Mouse (Mus musculus) heart, adult 2 months (tissue): ENCODE measurements at regions not wholly inside any gene's neighbourhood (a gene's known extent, or its start where the extent isn't known, plus 50 kb on each side); places are given as distances from the start of the nearest gene placed in this dataset.

ENCODE experiments used
- DNase-seq, 2 experiments: peaks; one replicate each; pipeline ENCODE4 v3.0.0; 2021
- H3K27ac ChIP-seq: fragments of 200-600 bp; 2 replicates; pipeline ENCODE4 v1.8.1; 2022
- H3K27me3 ChIP-seq: fragments of 200-500 bp; 2 replicates; pipeline ENCODE4 v1.6.1; 2012; ENCODE audit warnings: mild to moderate bottlenecking, low read length, inconsistent platforms, mixed read lengths; ENCODE audit not compliant: control insufficient read depth, insufficient read depth
- H3K36me3 ChIP-seq: fragments of 200-500 bp; 2 replicates; pipeline ENCODE4 v1.6.1; 2012; ENCODE audit warnings: low read length, inconsistent platforms; ENCODE audit not compliant: control insufficient read depth, insufficient read depth
- H3K4me1 ChIP-seq: fragments of 200-500 bp; 2 replicates; pipeline ENCODE4 v1.6.1; 2011; ENCODE audit warnings: low read length; ENCODE audit not compliant: control insufficient read depth, insufficient read depth
- H3K4me3 ChIP-seq: fragments of 200-600 bp; 2 replicates; pipeline ENCODE4 v1.8.1; 2022
- H3K79me2 ChIP-seq: fragments of 200-500 bp; replicated peaks from 2 replicates; pipeline ENCODE4 v1.6.1; 2012; ENCODE audit warnings: mild to moderate bottlenecking, inconsistent platforms, low read length, moderate library complexity, mixed read lengths; ENCODE audit not compliant: control insufficient read depth, insufficient read depth
- H3K9ac ChIP-seq: fragments of 200-500 bp; 2 replicates; pipeline ENCODE4 v1.6.1; 2012; ENCODE audit warnings: low read depth, mild to moderate bottlenecking, control low read depth, inconsistent platforms, low read length, mixed read lengths
- CTCF ChIP-seq: fragments of 200-600 bp; IDR thresholded peaks from 2 replicates; pipeline ENCODE4 v1.8.1; 2022; ENCODE audit warnings: antibody characterized with exemption, mild to moderate bottlenecking, moderate library complexity
- EP300 ChIP-seq: fragments of 200-500 bp; IDR thresholded peaks from 2 replicates; pipeline ENCODE4 v1.6.1; 2011; ENCODE audit warnings: low read depth, low read length, control low read depth; ENCODE audit not compliant: insufficient read depth
- POLR2A ChIP-seq: fragments of 200-500 bp; IDR thresholded peaks from 2 replicates; pipeline ENCODE4 v1.6.1; 2011; ENCODE audit warnings: mild to moderate bottlenecking, low read depth, low read length, control low read depth; ENCODE audit not compliant: insufficient read depth
- WGBS: fragments of 180-500 bp; shearing (Covaris S2); methylation state at CpG from one replicate; pipeline ENCODE4 v1.1.7; 2018; 5-methylcytosine and 5-hydroxymethylcytosine counted together
- intact Hi-C: fragments of 180-260 bp; cut with DNase I; formaldehyde crosslinking; loops from one replicate; pipeline ENCODE4 v1.15.1; 2025

GRCm38 (mm10) chr6:100345073-100345472, 57.8 kb upstream of the Rybp start:
- H3K27ac ChIP-seq: no peak overlapping the region
- H3K36me3 ChIP-seq: no peaks in the 10 kb centered on the region
- H3K4me3 ChIP-seq: no peak overlapping the region
- intact Hi-C loops: no loop called here
- no peak overlapping the region for H3K9ac ChIP-seq
- no peaks in the 10 kb centered on the region for H3K4me1 ChIP-seq
- TF ChIP-seq POLR2A: no peak
- TF ChIP-seq CTCF: no peak
- TF ChIP-seq EP300: no peak
- no peaks in the 10 kb centered on the region for H3K79me2 ChIP-seq
- no peak for DNase-seq
- no peaks in the 10 kb centered on the region for H3K27me3 ChIP-seq
- WGBS: 69% methylated on average over 3 of the region's 3 CpGs

- no peaks in the 10 kb centered on the region for H3K4me1 ChIP-seq
- intact Hi-C loops: no loop called here
- 66% methylated on average over 13 of the region's 13 CpGs for WGBS
- H3K27me3 ChIP-seq: no peaks in the 10 kb centered on the region; the same call in 1 of the 2 replicates
- no peaks in the 10 kb centered on the region for H3K79me2 ChIP-seq
- DNase-seq: no peak
- no peak overlapping the region for H3K9ac ChIP-seq
- no peaks in the 10 kb centered on the region for H3K36me3 ChIP-seq
- no peak overlapping the region for H3K27ac ChIP-seq
- TF ChIP-seq POLR2A: no peak
- no peak for TF ChIP-seq EP300
- TF ChIP-seq CTCF: no peak
- no peak overlapping the region for H3K4me3 ChIP-seq
These were observed 54.3 kb upstream of the Rybp start for GRCm38 (mm10) chr6:100341305-100342290.

GRCm38 (mm10) chr6:100338291-100338690, 51.0 kb upstream of the Rybp start:
- Histone ChIP-seq H3K79me2 (no peaks in the 10 kb centered on the region), H3K4me3 (no peak overlapping the region), H3K36me3 (no peaks in the 10 kb centered on the region), H3K9ac (no peak overlapping the region), H3K27ac (no peak overlapping the region), H3K27me3 (no peaks in the 10 kb centered on the region; the same call in 1 of the 2 replicates), H3K4me1 (no peaks in the 10 kb centered on the region; the same call in 1 of the 2 replicates)
- TF ChIP-seq EP300 (no peak), POLR2A (no peak), CTCF (no peak)
- intact Hi-C loops: no loop called here
- DNase-seq: no peak
- WGBS: 94% methylated on average over 4 of the region's 4 CpGs
